Mouse (Mus musculus) embryo, embryonic 10 days (tissue): ENCODE measurements around the gene Gm47841.

ENCODE experiments used
- DNase-seq: peaks from one replicate; pipeline ENCODE4 v3.0.0-alpha.2; 2015; ENCODE audit warnings: low spot score

Gene Gm47841

DNA sequence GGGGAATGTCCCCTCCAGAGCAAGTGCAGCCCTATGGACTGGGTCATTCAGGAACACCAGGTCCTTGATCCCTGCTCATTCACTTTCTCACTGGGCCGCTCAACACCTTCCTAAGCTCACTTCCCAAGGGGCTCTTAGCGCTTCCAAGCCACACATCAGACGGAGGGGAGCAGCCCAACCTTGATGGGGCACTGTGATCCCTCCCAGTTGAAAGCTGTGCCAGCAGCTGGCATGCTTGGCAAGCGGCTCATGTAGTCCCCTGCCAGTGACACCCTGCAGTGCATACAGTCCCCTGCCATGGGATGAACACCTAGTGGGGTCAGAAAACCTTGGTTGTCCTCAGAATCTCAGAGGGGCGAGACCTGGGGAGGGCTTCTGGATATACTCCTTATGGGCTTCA, 26.9 kb upstream of the Gm47841 start:
- DNase-seq, result no peak

DNA sequence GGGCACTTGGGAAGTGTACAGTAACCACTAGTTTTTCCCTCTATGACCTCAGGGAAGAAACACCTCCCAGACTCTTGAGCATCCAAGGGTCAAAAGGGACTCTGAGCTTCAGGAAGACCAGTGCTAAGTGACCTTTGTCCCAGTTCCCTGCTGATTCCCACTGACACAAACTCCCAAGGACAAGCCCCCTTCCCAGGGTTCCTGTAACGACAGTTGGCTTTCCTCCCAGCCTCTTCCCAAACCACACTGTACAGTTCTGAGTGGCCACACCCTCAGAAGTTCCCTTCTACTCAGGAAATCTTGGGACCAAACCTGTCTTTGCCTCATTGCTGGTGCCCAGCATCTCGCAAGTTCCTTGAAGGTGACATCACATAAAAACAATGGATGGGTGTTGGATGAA, 25.5 kb upstream of the Gm47841 start:
- DNase-seq, result no peak

DNA sequence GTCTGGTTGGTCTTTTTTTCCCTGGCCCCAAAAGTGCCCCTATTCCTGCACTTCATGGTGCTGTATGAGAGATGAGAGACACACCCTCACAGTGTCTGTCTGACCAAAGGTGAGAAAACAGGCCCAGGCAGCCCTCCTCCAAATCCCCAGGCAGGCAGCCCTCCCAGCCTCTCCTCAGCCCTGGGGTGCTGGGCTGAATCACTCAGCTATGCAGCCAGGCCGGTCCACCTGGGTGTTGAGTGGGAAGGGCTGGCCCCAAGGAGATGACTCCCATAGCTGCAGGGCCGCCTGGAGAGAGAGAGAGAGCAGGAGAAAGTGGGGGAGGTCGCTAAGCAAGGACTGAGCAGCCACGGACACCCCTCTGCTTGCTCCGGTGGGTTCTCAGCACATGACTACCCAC, 23.6 kb upstream of the Gm47841 start:
- DNase-seq, result peak; percentile 11

DNA sequence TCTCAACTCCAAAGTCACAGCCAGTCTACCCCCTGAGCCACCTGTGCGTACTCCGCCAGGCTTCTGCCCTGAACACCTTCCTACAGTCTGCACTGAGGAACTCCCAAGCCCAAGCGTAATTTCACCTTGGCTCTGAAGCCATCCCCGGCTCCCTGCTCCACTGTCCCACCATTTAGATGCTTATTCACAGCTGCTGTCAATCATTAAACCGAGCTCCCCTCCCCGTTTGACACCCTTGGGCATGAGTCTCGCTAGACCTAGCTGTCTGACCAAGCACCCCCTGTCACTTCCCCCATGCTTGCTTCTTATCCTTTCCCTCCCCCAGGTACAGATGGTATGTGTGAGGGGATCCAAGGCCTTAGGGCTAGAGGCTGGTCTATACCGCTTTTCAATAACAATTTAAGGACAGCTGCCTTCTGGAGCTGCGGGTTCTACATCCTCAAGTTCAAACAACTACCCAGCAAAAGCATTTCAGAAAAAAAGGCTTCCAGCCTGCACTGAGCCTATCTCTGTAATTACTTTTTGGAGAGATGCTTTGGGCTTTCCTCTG, 22.5 kb upstream of the Gm47841 start:
- no peak for DNase-seq

DNA sequence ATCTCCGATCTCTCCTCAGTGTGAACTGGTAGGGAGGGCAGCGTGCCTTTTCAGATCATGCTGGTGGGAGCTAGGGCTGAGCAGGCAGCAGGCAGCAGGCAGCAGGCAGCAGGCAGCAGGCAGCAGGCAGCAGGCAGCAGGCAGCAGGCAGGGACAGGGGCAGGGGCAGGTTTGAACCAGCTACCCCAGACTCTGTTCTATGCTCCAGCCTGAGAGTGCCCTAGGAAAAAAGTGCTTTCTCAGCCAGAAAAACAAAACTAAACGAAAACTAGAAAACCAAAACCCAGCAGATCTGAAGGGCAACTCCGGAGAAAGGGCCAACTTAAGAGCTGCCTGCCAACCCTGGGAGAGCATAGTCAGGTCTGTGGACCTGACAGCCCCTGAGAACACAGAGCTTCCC, 21.5 kb upstream of the Gm47841 start:
- DNase-seq, result no peak

DNA sequence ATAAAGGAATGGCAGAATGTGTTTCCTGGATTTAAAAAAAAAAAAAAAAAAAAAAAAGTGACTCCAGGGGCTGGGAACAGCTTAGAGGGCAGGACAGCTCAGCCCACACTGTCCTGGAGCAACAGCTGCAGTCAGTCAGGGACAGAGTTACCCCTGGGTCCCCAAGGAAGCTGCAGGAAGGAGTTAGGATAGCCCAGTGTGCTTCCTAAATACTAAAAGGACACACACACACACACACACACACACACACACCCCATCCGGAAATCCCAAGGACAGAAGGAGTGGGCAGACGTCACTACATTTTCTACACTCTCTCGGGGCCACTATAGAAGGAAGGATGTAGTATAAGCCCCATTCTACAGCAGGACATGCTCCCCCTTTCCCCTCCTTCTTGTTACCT, 20.8 kb upstream of the Gm47841 start:
- DNase-seq, result no peak

DNA sequence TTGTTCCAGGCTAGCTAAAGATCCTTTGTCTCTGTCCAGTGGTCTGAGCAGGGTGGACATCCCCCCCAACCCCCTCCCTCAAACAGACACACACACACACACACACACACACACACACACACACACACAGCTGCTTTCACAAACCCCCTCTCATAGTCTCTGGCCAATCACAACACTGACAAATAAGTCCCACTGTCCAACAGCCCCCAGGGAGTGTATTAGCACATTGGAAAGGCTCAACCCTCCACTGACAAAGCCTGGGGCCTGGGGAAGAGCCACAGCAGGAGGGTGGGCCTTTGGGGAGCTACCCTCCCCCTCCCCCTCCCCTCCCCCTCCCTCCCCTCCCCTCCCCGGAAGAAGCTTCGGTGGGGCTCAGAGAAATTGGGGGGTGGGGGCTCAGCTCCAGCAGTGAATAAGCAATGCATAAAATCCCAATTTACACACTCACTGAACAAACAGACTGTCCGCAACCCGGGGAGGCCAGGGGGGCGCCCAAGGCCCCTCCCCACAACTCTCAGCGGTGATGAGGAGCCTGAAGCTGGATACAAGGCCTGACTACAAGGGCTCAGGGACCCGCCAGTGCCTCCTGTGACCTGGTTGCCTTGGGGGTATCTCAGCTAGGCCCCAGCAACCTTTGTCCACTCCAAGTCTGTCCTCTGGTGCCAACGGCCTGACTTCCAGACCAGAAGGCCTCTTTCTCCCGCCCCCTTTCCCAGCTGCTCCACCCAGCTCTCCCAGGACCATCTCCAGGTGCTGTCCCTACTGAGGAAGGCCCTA, 19.9 kb upstream of the Gm47841 start:
- DNase-seq, result peak; percentile 59

DNA sequence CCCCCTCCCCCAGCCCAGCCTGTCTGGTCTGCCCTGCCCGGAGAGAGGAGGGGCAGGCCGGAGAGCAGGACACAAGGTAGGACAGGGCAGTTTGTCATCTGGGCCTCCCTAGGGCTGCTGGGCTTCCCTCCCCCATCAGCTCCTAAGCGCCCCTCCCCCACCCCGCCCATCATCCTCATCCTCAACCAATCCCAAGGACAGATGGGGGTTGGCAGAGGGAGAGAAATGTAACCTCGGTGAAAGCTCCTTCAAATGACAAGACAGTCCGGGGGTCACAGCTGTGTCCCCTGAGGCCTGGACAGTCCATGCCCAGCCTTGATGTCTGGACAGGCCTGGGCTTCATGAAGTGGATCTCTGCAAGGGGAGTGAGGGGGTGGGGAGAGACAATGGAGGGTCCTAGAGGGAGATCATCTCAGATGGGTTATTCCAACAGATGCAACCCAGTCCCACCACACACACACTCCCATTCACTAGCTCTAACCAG, 19.2 kb upstream of the Gm47841 start:
- peak; percentile 76 for DNase-seq

DNA sequence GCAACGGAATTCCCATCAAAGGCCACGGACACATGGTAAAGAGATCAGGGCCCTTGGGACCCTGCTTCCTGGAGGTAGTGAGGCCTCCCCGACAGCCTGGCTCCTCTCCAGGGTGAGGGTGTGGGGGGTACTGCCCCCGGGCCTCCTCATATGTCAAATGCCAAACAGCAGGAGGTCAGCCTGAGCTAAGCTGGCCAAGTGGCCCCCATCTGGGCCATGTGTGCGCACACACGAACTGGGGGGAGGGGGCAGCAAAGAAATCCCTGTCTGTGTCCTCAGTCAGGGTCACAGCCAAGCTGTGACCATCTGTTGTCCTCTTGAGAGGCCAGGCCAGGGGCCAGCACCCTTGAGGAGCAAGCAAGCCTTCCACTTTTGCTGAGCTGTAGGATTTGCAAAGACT, 17.9 kb upstream of the Gm47841 start:
- DNase-seq, result peak; percentile 60

DNA sequence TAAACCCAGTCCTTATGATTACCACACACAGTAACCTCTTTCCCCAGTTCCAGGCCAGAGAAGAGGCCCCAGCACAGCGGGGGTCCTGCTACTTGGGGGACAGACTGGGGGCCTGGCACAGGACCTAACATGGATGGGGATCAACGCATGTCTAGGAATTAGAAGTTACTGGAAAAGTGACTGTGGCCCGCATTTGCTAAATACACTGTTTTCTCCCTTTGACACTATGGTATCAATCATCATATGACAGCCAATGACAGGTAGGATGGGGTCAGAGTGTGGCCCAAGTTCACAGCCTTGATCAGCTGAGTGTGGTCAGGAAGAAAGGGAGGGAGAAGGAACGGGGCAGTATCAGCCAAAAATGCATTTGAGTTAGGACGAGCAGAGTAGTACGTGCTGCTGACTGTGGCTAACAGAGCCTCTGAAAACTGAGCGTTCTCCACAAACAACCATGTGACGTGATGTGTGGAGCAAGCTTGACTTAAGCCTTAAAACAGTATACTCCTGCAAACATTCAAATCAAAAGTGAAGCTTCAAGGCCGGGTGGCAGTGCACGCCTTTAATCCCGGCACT, 13.2 kb upstream of the Gm47841 start:
- DNase-seq, result no peak

DNA sequence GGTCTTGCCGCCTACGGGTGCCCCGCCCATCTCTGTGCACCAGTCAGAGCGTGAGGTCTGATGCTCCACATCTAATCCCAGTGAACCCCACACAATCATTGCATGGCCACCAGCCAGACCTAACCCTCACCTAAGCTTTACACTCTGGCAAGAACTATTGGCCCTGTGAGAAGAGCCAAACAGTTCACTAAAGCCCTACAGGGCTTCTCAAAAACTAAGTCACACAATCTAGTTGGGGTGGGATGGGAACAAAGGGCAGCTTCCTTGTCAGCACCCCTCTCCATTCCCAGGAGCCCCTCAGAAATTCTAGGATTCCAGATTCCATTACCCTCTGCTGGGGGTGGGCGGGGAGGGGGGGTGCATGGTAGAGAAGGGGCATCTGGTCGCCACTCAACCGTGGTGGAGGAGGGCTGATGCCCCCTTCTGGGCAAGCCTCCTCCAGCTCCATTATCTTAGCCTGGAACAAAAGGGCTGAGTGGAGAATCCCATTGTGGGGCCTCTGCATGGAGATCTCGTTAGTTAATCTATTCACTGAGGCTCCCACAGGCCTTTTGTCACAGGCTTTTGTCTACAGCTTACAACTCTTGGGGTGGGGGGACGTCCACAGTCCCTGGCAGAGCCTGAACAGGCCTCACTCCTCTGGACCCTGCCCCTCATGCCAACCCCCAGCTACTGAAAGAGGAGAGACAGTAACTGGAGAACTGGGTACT, 12.5 kb upstream of the Gm47841 start:
- DNase-seq, result peak; percentile 43

DNA sequence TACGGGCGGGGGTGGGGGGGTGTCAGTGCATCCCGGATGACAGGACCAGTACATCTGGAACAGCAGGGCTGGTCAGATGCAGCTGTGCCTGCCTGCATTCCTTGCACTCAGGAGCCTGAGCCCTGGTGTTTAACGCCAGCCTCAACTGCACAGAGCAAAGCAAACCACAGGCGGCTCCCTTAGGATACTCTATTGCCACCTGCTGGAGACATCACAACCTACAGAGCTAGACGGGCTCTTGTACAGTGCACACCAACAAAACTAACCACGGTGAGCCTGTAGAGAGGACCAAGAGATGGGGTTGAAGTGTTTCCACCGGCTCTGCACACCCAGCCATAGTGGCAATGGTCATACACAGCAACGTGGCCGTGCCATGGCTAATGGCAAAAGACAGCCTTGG, 9.0 kb upstream of the Gm47841 start:
- DNase-seq, result peak; percentile 85

DNA sequence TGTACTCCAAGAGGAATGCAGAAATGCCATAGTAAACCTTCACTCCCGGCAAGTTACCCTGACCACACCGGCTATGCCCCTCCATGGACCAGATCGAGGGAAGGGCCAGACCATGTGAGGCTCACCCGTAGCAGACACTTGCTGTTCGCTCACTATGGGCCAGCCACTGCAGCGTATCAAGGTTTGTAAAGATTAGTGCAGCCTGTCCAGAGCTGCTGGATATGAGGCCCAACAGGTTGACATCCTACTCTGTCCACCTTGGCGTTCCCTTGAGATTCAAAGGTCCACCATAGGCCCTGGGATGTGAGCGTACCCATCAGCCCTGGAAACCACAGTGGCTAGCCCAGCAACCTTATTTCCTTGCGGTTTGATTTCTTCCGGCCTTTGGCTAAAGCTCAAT, 7.3 kb upstream of the Gm47841 start:
- no peak for DNase-seq

DNA sequence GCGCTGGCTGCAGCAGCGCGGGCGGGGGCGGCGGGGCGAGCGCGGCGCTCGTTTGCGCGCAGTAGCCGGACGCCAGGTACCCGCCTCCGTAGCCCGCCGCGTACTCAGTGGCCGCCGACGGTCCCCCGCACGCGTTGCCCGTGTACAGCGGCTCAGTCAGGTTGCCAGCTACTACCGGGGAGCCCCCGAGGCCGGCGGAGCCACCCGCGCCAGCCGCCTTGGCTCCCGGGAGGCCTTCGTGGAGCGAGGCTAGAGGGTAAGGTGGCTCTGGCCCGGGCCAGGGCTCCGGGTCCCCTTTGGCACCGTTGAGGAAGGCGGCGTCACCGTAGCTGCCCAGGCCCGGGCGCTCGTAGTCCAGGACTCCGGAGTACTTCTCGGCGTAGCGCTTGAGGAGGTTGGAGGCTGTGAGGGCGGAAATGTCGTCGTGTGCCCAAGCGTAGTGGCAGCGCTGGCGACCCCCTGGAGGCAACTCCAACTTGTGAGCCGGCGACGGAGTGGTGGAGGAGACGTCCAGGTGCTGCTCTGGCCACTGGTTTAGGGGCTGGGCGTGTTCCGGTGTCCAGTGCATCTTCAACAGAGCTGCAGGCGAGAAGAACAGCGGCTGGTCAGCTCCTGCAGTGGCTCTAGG, 6.7 kb upstream of the Gm47841 start:
- DNase-seq, result peak; percentile 63

DNA sequence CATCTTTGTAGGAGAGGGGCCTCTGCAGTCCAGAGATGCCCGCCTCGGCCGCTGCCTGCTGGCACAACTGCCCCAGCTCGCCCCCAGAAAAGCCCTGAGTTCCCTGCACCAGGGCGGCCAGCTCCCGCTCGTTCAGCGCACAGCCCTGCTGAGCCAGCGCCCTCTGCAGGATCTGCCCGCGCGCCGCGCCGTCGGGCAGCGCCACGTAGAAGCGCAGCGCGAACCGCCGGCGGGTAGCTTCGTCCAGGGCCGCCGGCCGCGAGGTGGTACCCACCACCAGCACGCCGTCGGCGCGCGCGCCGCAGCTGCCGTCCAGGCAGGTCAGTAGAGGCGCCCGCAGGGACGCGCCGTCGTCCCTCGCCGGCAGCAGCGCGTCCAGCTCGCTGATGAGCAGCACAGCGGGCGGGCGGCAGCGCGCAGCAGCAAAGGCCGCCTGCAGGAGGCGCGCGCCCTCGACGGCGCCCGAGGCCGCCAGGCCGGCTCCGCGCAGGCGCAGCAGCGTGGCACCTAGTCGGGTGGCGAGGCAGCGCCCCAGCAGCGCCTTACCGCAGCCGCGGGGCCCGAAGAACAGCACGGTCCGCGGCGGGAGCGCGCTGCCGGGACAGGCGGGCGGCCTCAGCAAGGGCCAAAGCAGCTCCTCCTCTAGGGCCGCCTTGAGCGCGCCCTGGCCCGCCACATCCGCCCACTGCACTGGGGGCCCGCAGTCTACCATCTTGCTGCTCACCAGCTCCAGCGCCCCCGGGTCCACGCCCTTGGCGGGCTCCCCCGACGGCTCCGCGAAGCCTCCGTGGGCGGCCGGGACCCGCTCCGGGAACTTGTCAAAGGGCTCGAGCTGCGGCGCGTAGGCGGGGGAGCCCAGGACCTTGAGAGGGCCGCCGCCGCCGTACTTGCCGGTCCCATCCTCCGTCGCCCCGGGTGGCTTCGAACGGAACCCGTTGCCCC, 5.6 kb upstream of the Gm47841 start:
- DNase-seq, result peak; percentile 64

DNA sequence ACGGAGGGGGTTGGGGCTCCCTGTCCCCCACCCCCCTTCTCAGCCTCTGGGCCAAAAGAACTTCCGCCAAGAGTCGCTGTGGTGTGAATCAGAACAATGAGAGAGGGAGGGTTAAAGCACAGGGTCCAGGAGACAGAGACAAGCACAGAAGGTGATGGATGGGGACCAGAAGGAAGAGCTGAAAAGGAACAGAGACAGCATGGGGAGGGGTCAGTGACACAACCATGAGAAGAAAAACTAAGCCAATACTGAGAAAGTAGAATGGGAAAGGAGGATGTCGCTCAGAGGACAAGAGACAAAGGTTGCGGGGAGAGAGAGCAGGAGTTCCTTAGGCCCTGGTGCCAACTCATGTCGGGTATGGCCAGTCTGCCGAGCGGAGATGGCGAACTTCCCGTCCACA, 4.7 kb upstream of the Gm47841 start:
- peak; percentile 69 for DNase-seq

DNA sequence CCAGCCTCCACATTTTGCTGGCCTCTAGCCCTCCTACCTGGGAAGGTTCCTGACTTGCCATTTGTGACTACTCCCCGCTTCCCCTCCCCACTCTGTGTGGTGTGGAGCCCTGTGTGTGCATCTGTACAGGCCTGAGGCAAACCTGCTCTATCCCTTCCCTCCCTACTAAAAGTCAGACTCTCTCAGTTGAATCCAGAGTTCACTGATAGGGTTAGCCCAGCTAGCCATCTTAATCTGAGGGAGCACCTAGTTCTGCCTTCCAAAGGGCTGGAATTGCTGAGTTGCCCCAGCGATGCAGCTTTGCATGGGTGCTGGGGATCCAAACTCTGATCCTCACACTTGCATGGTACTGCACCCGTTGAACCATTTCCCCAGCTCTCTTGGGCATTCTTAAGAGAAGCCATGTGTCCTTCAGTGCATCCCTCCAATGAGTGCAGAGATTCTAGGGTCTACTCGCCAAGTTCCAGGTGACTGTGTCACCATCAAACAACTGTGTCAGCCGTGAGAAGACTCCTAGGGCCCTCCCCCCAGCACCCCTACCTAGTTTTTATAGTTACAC, 1.2 kb upstream of the Gm47841 start:
- no peak for DNase-seq

DNA sequence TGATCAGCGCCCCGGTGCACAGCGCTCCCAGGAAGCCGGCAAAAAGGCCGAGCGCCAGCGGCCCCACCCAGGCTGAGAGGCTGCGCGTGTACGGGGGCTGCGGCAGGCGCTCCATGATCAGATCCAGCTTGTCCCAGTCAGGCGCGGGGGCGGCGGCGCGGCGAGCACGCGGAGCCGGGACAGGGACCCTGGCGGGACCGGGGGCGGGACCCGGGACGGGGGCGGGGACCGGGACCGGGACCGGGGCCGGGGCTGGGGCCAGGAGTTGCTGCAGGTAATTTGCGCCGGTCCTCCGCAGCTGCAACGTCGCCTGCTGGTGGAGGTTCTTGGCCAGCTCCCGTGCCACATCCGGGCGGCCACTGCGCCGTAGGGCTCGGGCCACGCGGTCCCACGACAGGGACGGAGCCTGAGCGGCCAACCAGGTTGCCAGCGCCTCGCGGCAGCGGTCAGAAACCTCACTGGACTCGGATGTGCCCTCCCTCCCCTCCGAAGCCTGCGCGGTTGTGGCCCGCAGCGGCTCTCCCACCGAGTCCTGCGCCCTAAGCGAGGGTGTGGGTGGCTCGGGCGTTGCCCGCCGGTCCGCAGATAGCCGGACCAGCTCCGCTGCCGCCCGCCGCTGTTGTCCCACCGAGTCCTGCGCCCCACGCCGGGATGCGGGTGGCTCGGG, 537 bp downstream of the Gm47841 start:
- peak; percentile 70 for DNase-seq

DNA sequence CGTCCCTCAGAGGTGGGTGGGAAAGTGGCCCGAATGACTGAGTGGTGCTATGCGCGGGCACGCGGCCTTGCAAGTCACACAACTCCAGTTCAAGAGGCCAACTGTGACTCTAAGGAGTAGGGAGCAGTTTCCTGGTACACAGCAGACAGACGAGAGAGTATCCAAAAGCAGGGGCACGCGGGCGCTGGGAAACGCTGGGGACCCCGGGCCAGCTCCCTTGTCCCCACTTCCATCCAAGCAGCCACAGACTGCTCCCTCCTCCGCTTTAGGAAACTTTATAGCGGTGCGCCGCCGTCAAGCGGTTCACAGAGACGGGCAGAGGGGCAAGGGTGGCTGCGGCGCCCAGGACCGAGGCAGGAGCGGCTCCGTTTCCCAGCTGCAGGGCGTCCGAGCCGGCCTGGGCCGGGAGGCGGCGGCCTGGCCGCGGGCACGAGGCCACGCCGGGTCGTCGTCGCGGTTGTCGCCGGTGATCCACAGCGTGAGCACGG, 1.1 kb downstream of the Gm47841 start:
- no peak for DNase-seq

DNA sequence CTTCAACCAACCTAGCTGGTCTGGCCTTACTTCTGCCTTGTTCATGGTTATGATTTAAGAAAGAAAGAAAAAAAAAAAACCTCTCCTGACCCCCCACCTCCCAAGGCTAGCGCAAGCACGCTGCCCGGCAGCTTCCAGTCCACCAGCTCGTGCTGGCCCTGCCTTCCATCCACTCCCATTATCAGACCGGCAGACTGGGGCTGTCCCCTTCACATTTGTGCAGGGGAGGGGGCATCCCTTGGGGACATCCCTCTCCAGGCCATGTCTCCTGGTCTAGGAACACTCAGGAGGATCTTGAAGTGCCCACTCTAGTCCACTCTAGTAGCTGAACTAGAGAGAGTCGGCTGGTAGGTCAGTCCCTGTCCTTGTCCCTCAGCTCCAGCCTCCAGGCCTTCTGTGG, 2.7 kb downstream of the Gm47841 start:
- no peak for DNase-seq
